Mouse (Mus musculus): Measurements from ENCODE around the gene Wsb1.
A peak's percentile ranks its signal among the peaks of the same experiment; 100 is the strongest.

The Wsb1 gene

DNA sequence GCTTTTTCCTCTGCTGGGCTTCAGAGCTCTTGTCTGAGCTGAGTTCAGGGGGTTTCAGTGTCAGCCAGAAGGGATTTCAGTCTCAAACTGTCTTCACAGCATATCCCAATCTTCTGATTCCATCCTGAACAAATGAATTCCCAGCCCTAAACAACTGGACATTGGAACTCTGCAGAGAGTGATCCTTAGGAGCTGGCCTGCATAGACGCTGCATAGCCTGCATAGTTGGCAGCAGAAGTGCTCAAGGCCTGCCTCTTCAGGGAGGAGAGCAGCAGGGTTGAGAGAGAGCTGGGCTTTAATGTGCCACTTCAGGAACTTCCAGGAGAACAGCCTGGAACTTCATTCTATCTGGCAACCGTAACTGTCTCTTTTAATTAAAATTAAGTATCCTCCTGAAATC is 38.9 kb downstream of the Wsb1 start:
- DNase-seq (ENCODE audit: low read depth, low spot score): no peak

DNA sequence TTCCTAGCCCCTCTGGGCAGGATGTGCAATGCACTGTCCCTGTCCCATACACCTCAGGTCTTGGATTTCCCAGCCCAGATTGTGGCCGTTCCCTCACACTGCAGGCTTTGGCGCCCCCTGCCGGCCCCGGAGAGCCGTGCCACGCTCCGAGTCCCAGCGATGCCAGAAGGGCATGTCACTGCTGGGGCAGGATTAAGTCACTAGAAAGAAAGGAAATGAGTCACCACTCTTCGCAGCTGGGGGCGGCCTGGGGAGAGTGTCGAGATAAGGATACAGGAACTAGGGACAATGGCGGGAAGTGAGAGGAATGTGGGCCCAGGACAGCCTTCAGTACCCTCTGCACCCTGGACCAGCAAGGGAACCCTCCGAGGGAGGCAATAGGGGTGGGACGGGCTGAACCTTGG is 40.5 kb downstream of the Wsb1 start:
- peak; percentile 68 for DNase-seq (ENCODE audit: low read depth, low spot score)

DNA sequence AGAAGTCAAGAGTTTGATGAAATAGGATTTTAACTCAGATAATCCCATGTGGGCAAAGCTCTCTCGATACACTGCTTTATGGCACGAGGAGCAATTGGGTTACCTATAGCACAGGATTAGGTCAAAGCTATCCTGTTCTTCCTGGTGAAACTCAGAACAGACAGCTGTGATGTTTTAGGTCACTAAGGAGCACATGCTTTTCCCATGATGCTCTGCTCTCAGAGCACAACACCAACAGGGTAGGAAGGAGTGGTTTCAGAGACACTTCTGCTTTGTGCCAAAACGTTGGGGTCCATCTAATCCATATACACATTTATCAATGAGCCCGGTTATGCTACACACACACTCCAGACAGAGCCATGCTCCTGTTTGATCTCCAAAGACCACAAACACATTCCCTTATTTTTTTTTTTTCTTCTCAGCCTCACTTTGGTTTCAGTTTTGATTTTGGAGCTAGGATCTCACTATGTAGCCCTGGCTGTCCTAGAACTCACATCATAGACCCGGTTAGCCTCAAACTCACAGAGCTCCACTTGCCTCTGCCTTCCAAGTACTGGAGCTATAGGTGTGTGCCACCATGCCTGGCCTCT is 44.5 kb downstream of the Wsb1 start:
- DNase-seq (ENCODE audit: low read depth, low spot score): no peak

DNA sequence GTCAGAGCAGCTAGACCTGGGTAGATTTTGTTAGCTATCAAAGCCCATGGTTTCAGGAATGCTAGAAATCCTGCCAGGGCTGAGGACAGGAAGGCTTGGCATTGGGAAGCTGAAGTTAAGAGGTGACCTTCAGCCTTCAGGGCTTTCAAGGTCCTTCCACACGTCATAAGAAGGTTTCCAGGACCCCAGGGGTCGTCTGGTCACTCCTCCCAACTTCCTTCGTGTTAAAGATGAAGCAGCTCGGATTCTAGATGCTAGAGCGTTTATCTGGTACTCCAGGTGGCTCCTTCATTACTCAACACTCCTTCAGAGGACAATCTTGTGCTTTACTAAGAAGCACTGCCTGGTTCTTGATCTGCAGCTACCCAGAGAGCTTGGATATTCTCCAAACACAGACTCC is 45.4 kb downstream of the Wsb1 start:
- DNase-seq (ENCODE audit: low read depth, low spot score): no peak

DNA sequence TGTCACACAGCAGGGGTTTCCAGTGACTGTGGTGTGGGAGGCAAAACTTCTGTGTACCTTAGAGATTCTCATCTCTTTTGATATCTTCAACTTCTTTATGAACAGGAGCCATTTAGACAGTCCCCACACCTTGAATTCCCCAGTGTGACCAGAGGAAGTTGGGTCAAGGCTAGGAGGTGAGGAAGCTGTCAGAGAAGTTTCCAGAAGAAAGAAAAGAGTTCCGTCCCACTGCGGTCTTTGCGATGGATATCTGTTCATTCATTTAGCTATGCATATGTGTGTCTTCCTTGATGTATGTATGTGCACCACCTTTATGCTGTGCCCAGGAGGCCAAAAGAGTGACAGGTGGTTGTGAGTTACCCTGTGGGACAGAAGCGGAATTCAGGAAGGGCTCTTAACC is 46.0 kb downstream of the Wsb1 start:
- DNase-seq (ENCODE audit: low read depth, low spot score): no peak

DNA sequence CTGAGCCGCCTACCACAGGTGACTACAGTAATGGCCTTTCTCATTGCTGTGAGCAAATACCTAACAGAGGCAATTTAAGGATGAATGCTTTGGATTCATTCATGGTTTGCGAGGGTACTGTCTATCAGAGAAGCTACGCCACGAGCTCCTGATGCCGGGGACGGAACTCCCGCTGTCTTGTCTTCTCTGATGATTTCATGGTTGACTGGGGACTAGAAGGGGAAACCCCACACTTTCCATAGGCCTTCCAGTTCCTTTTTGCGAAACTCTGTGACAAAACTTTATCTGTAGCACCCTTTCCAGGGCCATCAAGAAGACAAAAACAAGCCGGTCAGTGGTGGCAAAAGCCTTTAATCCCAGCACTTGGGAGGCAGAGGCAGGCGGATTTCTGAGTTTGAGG is 46.8 kb downstream of the Wsb1 start:
- DNase-seq (ENCODE audit: low read depth, low spot score): no peak

DNA sequence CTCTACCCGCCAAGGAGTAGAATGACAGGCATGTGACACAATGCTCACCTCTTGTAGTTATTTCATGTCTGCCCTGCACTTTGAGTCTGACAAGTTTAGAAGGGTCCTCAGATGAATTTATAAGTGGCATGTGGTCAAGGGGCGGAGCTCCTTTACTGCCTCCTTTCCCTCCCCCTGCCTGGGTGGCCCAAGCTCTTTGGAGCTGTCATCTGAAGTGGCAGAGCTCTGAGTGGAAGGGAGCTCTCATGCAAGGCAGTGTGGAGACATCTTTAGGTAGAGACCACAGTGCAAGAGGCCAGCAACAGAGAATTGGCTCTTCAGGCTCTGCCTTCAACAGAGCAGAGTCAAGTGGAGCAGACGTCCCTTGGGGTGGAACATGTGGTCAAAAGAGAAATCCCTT is 50.0 kb downstream of the Wsb1 start:
- no peak for DNase-seq (ENCODE audit: low read depth, low spot score)

DNA sequence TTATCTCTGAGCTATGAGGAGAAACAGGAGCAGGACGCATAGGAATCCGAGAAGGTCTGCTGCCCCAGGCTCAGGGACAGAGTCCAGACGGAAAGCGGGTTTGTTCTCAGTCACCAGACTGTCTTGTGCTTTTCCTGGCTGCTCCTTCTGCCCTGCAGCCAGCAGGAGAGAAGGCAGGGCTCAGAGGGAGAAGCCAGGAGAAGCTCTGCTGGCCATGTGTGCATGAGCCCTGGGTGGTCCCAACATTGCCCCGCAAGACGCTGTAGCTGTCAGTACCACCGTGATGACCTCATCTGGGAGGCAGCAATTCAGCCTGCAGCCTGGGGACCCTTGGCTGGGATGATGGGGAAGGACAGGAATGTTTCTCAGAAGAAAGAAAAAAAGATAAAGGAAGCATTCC is 54.0 kb downstream of the Wsb1 start:
- no peak for DNase-seq (ENCODE audit: low read depth, low spot score)

DNA sequence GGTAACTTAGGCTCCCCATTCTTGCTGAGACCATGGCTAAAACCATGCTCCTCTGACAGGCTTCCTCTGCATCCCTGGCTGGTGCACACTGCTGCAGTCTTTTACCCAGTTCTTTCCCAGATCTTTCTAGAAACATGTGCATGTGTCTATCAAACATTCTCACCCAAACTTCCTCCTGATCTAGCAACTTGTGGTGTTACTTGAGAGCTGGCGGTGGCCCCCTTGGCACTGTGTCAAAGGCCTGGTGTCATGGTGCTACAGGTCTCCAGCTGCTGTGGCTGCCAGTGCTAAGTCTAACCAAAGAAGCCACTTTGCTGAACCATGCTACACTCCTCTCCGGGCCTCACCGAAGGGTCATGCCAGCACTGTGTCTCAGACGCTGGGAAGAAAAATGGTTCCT is 55.9 kb downstream of the Wsb1 start:
- DNase-seq (ENCODE audit: low read depth, low spot score): no peak

DNA sequence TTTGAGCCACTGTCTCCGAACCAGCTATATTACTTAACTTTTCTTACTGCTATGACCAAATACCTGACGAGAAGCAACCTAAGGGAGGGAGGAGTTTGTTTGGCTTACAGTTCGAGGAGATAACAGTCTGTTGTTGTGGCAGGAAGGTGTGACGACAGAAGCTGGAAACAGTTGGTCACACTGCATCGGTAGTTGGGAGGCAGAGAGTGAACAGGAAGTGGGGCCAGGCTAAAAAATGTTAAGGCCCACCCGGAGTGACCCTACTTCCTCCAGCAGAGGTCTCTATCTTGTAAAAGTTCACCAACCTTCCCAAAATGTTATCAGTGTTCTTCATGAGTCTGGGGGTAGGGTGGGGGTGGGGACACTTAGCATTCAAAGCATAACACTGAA is 56.6 kb downstream of the Wsb1 start:
- DNase-seq (ENCODE audit: low read depth, low spot score): no peak

DNA sequence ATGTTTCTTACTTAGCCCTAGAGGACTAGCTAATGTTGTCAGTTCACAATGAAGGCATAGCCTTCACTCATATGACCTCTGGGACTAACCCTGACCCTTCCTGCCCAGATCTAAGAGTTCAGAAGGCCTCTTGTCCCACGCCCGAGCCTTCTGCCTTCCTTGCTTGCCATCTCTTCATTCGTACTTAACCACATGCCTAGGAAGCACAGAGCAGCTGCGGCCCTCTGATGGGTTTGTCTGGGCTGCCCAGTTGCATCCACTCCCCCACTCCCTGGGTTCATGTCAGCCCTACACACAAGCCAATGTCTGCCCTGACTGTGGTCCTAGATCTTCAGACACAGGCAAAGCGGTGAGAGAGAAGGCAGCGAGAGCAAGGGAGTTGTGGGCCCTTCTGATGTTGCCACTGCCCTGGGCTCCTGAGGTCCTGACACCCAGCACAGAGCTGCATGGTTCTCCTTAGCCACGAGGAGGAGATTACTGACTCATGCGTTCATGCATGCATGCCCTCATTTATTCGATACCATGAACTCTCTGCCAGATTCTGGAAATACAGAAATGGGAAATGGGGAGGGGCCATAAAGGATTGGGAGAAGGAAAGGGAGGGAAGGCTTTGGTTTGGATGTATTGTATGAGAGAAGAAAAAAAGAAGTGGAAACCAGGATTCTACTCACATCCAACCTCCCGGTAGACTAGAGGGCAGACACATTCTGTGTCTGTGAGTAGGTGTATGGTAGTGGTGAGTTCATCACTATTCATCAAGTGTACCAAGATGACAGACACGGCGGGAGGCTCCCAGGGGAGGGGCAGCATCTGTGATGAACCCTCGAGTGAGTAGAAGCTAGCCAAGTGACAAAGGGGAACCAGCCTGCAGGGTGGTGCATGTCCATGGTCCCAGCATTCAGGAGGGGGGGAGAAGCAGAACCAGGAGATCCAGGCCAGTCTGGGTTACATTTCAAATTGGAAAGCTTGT is 57.3 kb downstream of the Wsb1 start:
- DNase-seq (ENCODE audit: low read depth, low spot score): no peak

DNA sequence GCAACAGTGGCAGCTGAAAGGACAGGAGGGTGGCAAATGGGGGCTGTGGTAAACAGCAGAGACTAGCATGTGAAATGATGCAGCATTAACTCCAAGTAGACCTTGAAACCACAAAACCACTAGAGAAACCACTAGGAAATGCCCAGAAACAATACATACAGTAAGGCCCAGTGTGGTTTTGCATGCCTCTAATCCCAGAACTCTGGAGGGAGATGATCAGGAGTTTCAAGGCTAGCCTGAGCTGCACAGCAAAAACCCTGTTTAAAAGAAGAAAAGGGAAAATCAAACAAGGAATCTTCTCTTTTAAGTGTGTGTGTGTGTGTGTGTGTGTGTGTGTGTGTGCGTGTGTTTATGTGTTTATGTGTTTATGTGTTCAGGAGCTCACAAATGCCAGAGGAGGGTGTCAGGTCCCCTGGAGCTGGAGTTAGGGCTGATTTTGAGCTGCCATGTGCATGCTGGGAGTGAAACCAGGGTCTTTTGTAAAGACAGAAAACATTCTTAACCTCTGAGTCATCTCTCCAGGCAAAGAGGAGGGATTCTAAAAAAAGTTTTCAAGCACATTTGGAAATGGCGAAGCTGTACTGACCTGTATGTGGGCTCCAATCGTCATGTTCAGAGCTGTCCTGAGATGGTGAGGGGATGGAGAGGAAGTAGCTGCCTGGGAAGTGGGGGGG is 58.1 kb downstream of the Wsb1 start:
- no peak for DNase-seq (ENCODE audit: low read depth, low spot score)

DNA sequence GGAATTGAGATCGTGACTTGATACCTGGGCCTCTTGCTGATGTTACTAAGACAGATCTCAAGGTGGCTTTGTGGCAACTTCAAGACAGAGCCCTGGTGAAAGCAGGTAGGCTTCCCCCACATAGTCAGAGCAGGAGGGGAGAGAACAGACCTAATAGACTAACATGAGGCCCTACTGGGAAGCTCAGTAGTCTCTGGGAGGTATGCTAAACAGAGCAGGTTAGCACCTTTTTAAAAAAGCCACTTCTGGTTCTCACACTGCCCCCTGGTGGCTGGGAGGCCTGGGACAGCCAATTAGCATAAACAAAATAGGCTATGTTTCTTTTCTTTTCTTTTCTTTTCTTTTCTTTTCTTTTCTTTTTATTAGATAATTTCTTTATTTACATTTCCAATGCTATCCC is 62.3 kb downstream of the Wsb1 start:
- DNase-seq (ENCODE audit: low read depth, low spot score): no peak

DNA sequence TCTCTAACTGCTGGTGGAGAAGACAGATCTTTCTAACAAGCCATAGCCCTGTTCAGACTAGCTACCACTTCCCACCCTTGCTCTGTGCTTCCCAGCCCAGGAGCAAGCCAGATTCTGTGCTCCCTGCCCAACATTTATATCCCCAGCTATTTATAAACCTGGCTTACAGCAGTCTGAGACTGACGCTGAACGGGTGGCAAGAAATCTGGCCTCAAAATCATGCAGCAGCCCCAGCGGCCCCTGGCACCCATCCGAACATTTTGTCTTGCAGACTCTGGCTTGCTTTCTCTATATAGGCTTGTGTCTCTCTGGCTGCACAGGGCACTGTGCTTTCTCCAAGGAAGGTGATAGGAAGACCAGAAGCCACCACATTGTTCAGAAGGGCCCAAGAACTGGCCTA is 63.3 kb downstream of the Wsb1 start:
- DNase-seq (ENCODE audit: low read depth, low spot score): no peak

DNA sequence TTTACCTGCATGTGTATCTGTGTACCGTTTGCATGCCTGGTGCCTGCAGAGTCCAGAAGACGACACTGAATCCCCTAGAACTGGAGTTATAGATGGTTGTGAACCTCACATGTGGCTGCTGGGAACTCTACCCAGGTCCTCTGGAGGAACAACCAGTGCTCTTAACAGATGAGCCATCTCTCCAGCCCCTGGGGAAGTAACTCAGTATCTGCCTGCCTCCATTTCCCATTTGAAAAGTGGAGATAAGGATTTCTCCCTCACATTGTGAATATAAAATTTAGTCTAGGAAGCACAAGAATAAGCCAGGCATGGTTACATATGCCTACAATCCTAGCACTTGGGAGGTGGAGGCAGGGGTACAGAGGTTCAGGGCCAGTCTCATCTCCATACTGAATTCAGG is 64.2 kb downstream of the Wsb1 start:
- no peak for DNase-seq (ENCODE audit: low read depth, low spot score)

Measured in embryo, embryonic 11.5 days (tissue).